In the genomic region with DNA sequence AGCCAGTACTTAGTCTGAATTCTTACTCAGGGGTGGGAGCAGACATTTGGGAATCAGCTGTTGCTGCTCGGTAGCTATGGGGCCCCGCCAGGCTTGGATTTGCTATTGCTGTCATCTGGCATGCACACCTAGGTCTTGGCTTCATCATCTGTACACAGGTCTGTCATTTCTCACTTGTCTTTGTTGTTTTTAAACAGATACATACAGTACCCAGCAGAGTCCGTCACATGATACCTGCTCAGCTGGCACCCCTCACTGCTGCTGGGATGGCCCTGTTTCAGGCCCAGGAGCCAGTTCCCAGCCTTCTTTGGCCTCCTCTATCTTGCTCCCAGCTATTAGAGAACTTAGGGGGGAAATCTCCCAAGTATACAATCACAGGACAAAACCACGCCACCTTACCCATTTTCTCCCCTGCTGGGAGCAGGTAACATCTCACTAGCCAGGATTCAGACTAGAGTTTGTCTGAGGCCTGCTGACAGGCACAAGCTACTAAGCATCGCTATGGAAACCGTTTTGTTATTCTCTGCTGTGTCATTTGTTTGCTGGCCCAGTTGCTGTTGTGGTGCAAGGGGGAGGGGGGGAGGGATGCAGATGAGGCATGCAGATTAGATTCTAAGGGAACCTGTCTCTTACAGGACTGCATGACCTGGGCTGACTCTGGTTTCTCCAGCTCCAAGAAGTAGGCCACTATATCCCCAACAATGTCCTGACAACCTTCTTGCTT, we compare ENCODE assay signal across 11 mouse cellular contexts. TPM values are rescaled to one million over a fixed set of nuclear protein-coding genes. Genes with fewer than 3 reads are reported as not detected.
DNase-seq lines count a peak whose midpoint lies in the region; ATAC-seq and TF ChIP-seq lines count a peak whose summit lies in the region.
"Had no signal": no experiment of that assay in that cellular context is flagged by ENCODE, and none has a peak within 500 bp of the region (broad histone marks: within the 10 kb centered on the region; RNA-seq: fewer than 3 reads in every experiment).

No protein-coding gene starts in this region.

- H3K27ac ChIP-seq in cerebellum, adult 2 months (ENCODE audit: insufficient read depth, low read length): peak overlapping the region; percentile 44
- H3K27ac ChIP-seq in layer of hippocampus, adult 2 months: peak overlapping the region; percentile 87
- H3K27ac ChIP-seq in hindbrain, embryonic 14.5 days: peak overlapping the region; percentile 43
- H3K27ac ChIP-seq in liver, embryonic 11.5 days (ENCODE audit: low read depth, low read length): no peak overlapping the region
- H3K27ac ChIP-seq: limb, embryonic 12.5 days had no signal

- H3K9ac ChIP-seq in hindbrain, embryonic 14.5 days: no peak overlapping the region
- no peak overlapping the region for H3K9ac ChIP-seq in liver, embryonic 11.5 days (ENCODE audit: low read depth, low read length)
- H3K9ac ChIP-seq: limb, embryonic 12.5 days had no signal

- peaks cover 64% of the 10 kb centered on the region for H3K4me1 ChIP-seq in cerebellum, adult 2 months (ENCODE audit: control insufficient read depth, insufficient read depth, low read length)
- peaks cover 19% of the 10 kb centered on the region for H3K4me1 ChIP-seq in hindbrain, embryonic 14.5 days (replicated peaks; ENCODE audit: control insufficient read depth, insufficient read depth, low read length)
- no peaks in the 10 kb centered on the region; the same call in 1 of the 2 replicates for H3K4me1 ChIP-seq in liver, embryonic 11.5 days (replicated peaks; ENCODE audit: control insufficient read depth, insufficient read depth, low read length)

- no peak for TF ChIP-seq POLR2A in cerebellum, adult 2 months (IDR thresholded peaks at IDR 0.05; ENCODE audit: borderline replicate concordance, insufficient read depth, low read length)

- peak; percentile 38; the same call in 1 of the 2 replicates for ATAC-seq in hindbrain, embryonic 14.5 days (ENCODE audit: low FRiP score)
- no peak for ATAC-seq in activated CD4-positive, CD25-positive, alpha-beta regulatory T cell, adult 4 months
- ATAC-seq in liver, embryonic 11.5 days (replicated peaks; ENCODE audit: low FRiP score): no peak

- no peak overlapping the region for H3K4me2 ChIP-seq in hindbrain, embryonic 14.5 days (replicated peaks)
- no peak overlapping the region for H3K4me2 ChIP-seq in liver, embryonic 11.5 days
- H3K4me2 ChIP-seq: limb, embryonic 12.5 days had no signal

- 30% methylated on average over 6 of the region's 6 CpGs for WGBS in cerebellum, adult 2 months
- WGBS in hindbrain, embryonic 14.5 days: 39% methylated on average over 6 of the region's 6 CpGs
- WGBS in liver, embryonic 11.5 days: 63% methylated on average over 6 of the region's 6 CpGs

- H3K27me3 ChIP-seq in cerebellum, adult 2 months (ENCODE audit: control insufficient read depth, insufficient read depth, low read length): no peaks in the 10 kb centered on the region
- no peaks in the 10 kb centered on the region for H3K27me3 ChIP-seq in hindbrain, embryonic 14.5 days (ENCODE audit: control insufficient read depth, insufficient read depth, low read length)
- H3K27me3 ChIP-seq in liver, embryonic 11.5 days (replicated peaks; ENCODE audit: control insufficient read depth, insufficient read depth, low read length): no peaks in the 10 kb centered on the region
- H3K27me3 ChIP-seq: limb, embryonic 12.5 days had no signal

- no peaks in the 10 kb centered on the region for H3K36me3 ChIP-seq in hindbrain, embryonic 14.5 days (replicated peaks; ENCODE audit: control insufficient read depth, insufficient read depth)
- H3K36me3 ChIP-seq in liver, embryonic 11.5 days (ENCODE audit: control insufficient read depth, insufficient read depth, low read length): no peaks in the 10 kb centered on the region
- H3K36me3 ChIP-seq: limb, embryonic 12.5 days had no signal

- H3K9me3 ChIP-seq in hindbrain, embryonic 14.5 days (ENCODE audit: control insufficient read depth, low read length): no peaks in the 10 kb centered on the region
- no peaks in the 10 kb centered on the region for H3K9me3 ChIP-seq in liver, embryonic 11.5 days (ENCODE audit: control insufficient read depth, low read length)
- H3K9me3 ChIP-seq: limb, embryonic 12.5 days had no signal

- DNase-seq in cerebellum, adult 2 months: peak in 1 of 2 experiments; percentile 57
- no peak for DNase-seq in cerebellum, adult 11-12 months
- no peak for DNase-seq in layer of hippocampus, adult 2 months (ENCODE audit: low spot score in 2 of 2)
- DNase-seq in layer of hippocampus, postnatal 10 days (ENCODE audit: low spot score in 2 of 2): no peak
- no peak for DNase-seq in hindbrain, embryonic 14.5 days (ENCODE audit: low spot score)
- peak; percentile 71 for DNase-seq in retina, postnatal 1 day
- no peak for DNase-seq in liver, embryonic 11.5 days (ENCODE audit: low spot score)
- DNase-seq: lung, postnatal 36 days had no signal

- no peak for TF ChIP-seq CTCF in cerebellum, adult 2 months (IDR thresholded peaks at IDR 0.05; ENCODE audit: borderline replicate concordance, insufficient read depth, low read depth, low read length)
- TF ChIP-seq CTCF in layer of hippocampus, adult 2 months (conservative IDR thresholded peaks at IDR 0.05): no peak

- H3K4me3 ChIP-seq in cerebellum, adult 2 months (replicated peaks; ENCODE audit: insufficient read depth, low read depth, low read length): no peak overlapping the region
- H3K4me3 ChIP-seq in layer of hippocampus, adult 2 months: no peak overlapping the region
- no peak overlapping the region for H3K4me3 ChIP-seq in hindbrain, embryonic 14.5 days (replicated peaks; ENCODE audit: low read length)
- H3K4me3 ChIP-seq in liver, embryonic 11.5 days (ENCODE audit: low read depth, low read length): no peak overlapping the region
- H3K4me3 ChIP-seq: limb, embryonic 12.5 days had no signal

RNA-seq across cellular contexts. Expression of gene Kcnc1, which starts 52.8 kb away (rescaled TPM):
- 325 and 338 TPM in 2 replicates for polyA plus RNA-seq in cerebellum, adult 2 months (2012; rRNA removed)
- 100 to 1,000 TPM; 120 TPM for total RNA-seq in layer of hippocampus, adult 2 months (2021)
- total RNA-seq in layer of hippocampus, postnatal 10 days (2021): 10 to 100 TPM; 48.4 to 54.0 TPM
- polyA plus RNA-seq in hindbrain, embryonic 14.5 days (2014; fragmentation: Nextera tagmentation; extraction: Ambion mirVana): 16.6 and 20.8 TPM in 2 replicates
- polyA plus RNA-seq in activated CD4-positive, CD25-positive, alpha-beta regulatory T cell, adult 4 months (2017; shearing (Covaris generic)): not detected
- polyA plus RNA-seq in liver, embryonic 11.5 days (2014; fragmentation: Nextera tagmentation; extraction: Ambion mirVana): 0.25 and 0.32 TPM in 2 replicates
- polyA plus RNA-seq: kidney, embryonic 16.5 days had no signal

Comparison
In these comparisons a context has a peak if more than half of its experiments do, and no peak if none do; other contexts are left out.
1. RNA of gene Kcnc1, which starts 52.8 kb away (polyA plus RNA-seq): 325 to 338 TPM in cerebellum, adult 2 months; 16.6 to 20.8 TPM in hindbrain, embryonic 14.5 days, 0.25 to 0.32 TPM in liver, embryonic 11.5 days and not detected in activated CD4-positive, CD25-positive, alpha-beta regulatory T cell, adult 4 months; every median in the first group is over 10 times any median in the second.